ENCODE assay signal across 7 mouse cellular contexts in genomic region chr11:69418481-69419442, GRCm38 (mm10). TPM values are rescaled to one million over a fixed set of nuclear protein-coding genes. Genes with fewer than 3 reads are reported as not detected.
DNase-seq lines count a peak whose midpoint lies in the region; ATAC-seq lines count a peak whose summit lies in the region.

No protein-coding gene starts in this region.

- H3K9ac ChIP-seq in embryonic facial prominence, embryonic 12.5 days = peak overlapping the region; percentile 55
- H3K9ac ChIP-seq in midbrain, embryonic 12.5 days (replicated peaks) = peak overlapping the region; percentile 63

- H3K27me3 ChIP-seq in embryonic facial prominence, embryonic 12.5 days = peaks cover 28% of the 10 kb centered on the region
- peaks cover 33% of the 10 kb centered on the region for H3K27me3 ChIP-seq in limb, embryonic 10.5 days (ENCODE audit: low read depth, poor library complexity, severe bottlenecking)
- H3K27me3 ChIP-seq in midbrain, embryonic 12.5 days = peaks cover 39% of the 10 kb centered on the region

- H3K36me3 ChIP-seq in embryonic facial prominence, embryonic 12.5 days = no peaks in the 10 kb centered on the region
- H3K36me3 ChIP-seq in limb, embryonic 10.5 days = peaks cover 4% of the 10 kb centered on the region
- no peaks in the 10 kb centered on the region for H3K36me3 ChIP-seq in midbrain, embryonic 12.5 days

- peak; percentile 96 for DNase-seq in adrenal gland, postnatal 14 days
- DNase-seq in heart, adult 11 months = peak; percentile 100
- peak; percentile 98 for DNase-seq in kidney, adult 11 months
- DNase-seq in limb, embryonic 10.5 days (ENCODE audit: low spot score) = peak; percentile 96
- DNase-seq in skeletal muscle tissue, adult 2 months (ENCODE audit: low read depth, low spot score) = peak; percentile 99

- H3K27ac ChIP-seq in embryonic facial prominence, embryonic 12.5 days = peak overlapping the region; percentile 99
- peak overlapping the region; percentile 100 for H3K27ac ChIP-seq in limb, embryonic 10.5 days
- peak overlapping the region; percentile 98 for H3K27ac ChIP-seq in midbrain, embryonic 12.5 days (replicated peaks)

- H3K4me2 ChIP-seq in embryonic facial prominence, embryonic 12.5 days (replicated peaks) = peak overlapping the region; percentile 98
- peak overlapping the region; percentile 98 for H3K4me2 ChIP-seq in midbrain, embryonic 12.5 days (replicated peaks)

- ATAC-seq in embryonic facial prominence, embryonic 12.5 days (ENCODE audit: insufficient number of reproducible peaks, insufficient read depth, low FRiP score, low TSS enrichment) = peak; percentile 89
- ATAC-seq in midbrain, embryonic 12.5 days (ENCODE audit: low FRiP score, low read depth) = peak; percentile 90

- H3K4me3 ChIP-seq in embryonic facial prominence, embryonic 12.5 days = peak overlapping the region; percentile 84
- peak overlapping the region; percentile 87 for H3K4me3 ChIP-seq in limb, embryonic 10.5 days
- H3K4me3 ChIP-seq in midbrain, embryonic 12.5 days = peak overlapping the region; percentile 64

- under 1% methylated on average over 45 of the region's 45 CpGs for WGBS in embryonic facial prominence, embryonic 12.5 days
- WGBS in limb, embryonic 10.5 days = under 1% methylated on average over 45 of the region's 45 CpGs
- 1% methylated on average over 45 of the region's 45 CpGs for WGBS in midbrain, embryonic 12.5 days

- peaks cover 45% of the 10 kb centered on the region for H3K4me1 ChIP-seq in embryonic facial prominence, embryonic 12.5 days
- H3K4me1 ChIP-seq in limb, embryonic 10.5 days = peaks cover 79% of the 10 kb centered on the region
- peaks cover 57% of the 10 kb centered on the region for H3K4me1 ChIP-seq in midbrain, embryonic 12.5 days

- H3K9me3 ChIP-seq in embryonic facial prominence, embryonic 12.5 days = no peaks in the 10 kb centered on the region
- no peaks in the 10 kb centered on the region for H3K9me3 ChIP-seq in limb, embryonic 10.5 days (replicated peaks)
- no peaks in the 10 kb centered on the region for H3K9me3 ChIP-seq in midbrain, embryonic 12.5 days

RNA-seq across cellular contexts. Expression of gene Kdm6b, which starts 5.3 kb away (rescaled TPM):
- 53.7 and 61.3 TPM in 2 replicates for total RNA-seq in adrenal gland, postnatal 14 days (2021)
- 42.3 and 43.4 TPM in 2 replicates for polyA plus RNA-seq in embryonic facial prominence, embryonic 12.5 days (2016; fragmentation: Nextera tagmentation; extraction: Ambion mirVana)
- polyA plus RNA-seq in limb, embryonic 10.5 days (2016; fragmentation: Nextera tagmentation; extraction: Ambion mirVana) = 36.6 and 40.8 TPM in 2 replicates
- polyA plus RNA-seq in midbrain, embryonic 12.5 days (2016; fragmentation: Nextera tagmentation; extraction: Ambion mirVana) = 48.7 and 50.7 TPM in 2 replicates

RNA-seq across cellular contexts. Expression of gene Tmem88, which starts 20.7 kb away (rescaled TPM):
- total RNA-seq in adrenal gland, postnatal 14 days (2021) = 29.5 and 30.2 TPM in 2 replicates
- 18.1 and 21.3 TPM in 2 replicates for polyA plus RNA-seq in embryonic facial prominence, embryonic 12.5 days (2016; fragmentation: Nextera tagmentation; extraction: Ambion mirVana)
- 23.0 and 24.7 TPM in 2 replicates for polyA plus RNA-seq in limb, embryonic 10.5 days (2016; fragmentation: Nextera tagmentation; extraction: Ambion mirVana)
- polyA plus RNA-seq in midbrain, embryonic 12.5 days (2016; fragmentation: Nextera tagmentation; extraction: Ambion mirVana) = 11.4 and 12.1 TPM in 2 replicates

RNA-seq across cellular contexts. Expression of gene Cyb5d1, which starts 23.3 kb away (rescaled TPM):
- 34.2 and 42.6 TPM in 2 replicates for total RNA-seq in adrenal gland, postnatal 14 days (2021)
- 44.6 and 50.0 TPM in 2 replicates for polyA plus RNA-seq in embryonic facial prominence, embryonic 12.5 days (2016; fragmentation: Nextera tagmentation; extraction: Ambion mirVana)
- 45.2 and 51.6 TPM in 2 replicates for polyA plus RNA-seq in limb, embryonic 10.5 days (2016; fragmentation: Nextera tagmentation; extraction: Ambion mirVana)
- 52.9 and 53.8 TPM in 2 replicates for polyA plus RNA-seq in midbrain, embryonic 12.5 days (2016; fragmentation: Nextera tagmentation; extraction: Ambion mirVana)

RNA-seq across cellular contexts. Expression of gene Naa38, which starts 23.5 kb away (rescaled TPM):
- 124 and 137 TPM in 2 replicates for total RNA-seq in adrenal gland, postnatal 14 days (2021)
- 126 and 129 TPM in 2 replicates for polyA plus RNA-seq in embryonic facial prominence, embryonic 12.5 days (2016; fragmentation: Nextera tagmentation; extraction: Ambion mirVana)
- 140 and 151 TPM in 2 replicates for polyA plus RNA-seq in limb, embryonic 10.5 days (2016; fragmentation: Nextera tagmentation; extraction: Ambion mirVana)
- polyA plus RNA-seq in midbrain, embryonic 12.5 days (2016; fragmentation: Nextera tagmentation; extraction: Ambion mirVana) = 98.9 and 105 TPM in 2 replicates

RNA-seq across cellular contexts. Expression of gene Chd3, which starts 49.6 kb away (rescaled TPM):
- total RNA-seq in adrenal gland, postnatal 14 days (2021) = 109 and 118 TPM in 2 replicates
- 130 and 135 TPM in 2 replicates for polyA plus RNA-seq in embryonic facial prominence, embryonic 12.5 days (2016; fragmentation: Nextera tagmentation; extraction: Ambion mirVana)
- 35.1 and 70.5 TPM in 2 replicates for polyA plus RNA-seq in limb, embryonic 10.5 days (2016; fragmentation: Nextera tagmentation; extraction: Ambion mirVana)
- 78.7 and 88.5 TPM in 2 replicates for polyA plus RNA-seq in midbrain, embryonic 12.5 days (2016; fragmentation: Nextera tagmentation; extraction: Ambion mirVana)

Comparison
In these comparisons a context has a peak if more than half of its experiments do, and no peak if none do; other contexts are left out.
1. Peak in every context shown above with its lines: DNase-seq, ATAC-seq, H3K4me3 ChIP-seq and H3K27ac ChIP-seq.